Mouse (Mus musculus): ENCODE measurements around the gene Nbea. TPM values are rescaled to one million over a fixed set of nuclear protein-coding genes. Genes with fewer than 3 reads are reported as not detected.

The Nbea gene
- polyA plus RNA-seq, 1 experiment from 2014 or later: 55.4 TPM

DNA sequence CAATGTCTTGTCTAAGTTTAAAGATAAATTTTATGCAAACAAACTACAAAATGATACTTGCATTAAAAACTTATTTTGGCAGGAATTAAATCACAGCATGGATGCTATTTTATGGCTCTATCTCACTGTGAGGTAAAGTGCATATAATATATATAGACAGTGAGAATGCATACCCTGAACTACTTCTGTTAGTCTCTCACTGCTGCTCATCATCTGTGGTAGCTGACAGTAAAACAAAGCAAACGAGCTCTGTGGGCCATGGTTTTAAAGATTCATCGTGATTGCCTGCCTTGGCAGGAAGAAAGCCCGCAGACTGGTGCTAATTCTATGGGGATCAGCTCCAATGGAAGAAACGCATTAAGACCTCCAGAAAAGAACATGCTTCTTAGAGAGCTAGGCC, 294.3 kb downstream of the Nbea start:
- Histone ChIP-seq H3K27ac (replicated peaks) (no peak overlapping the region; the same call in 1 of the 2 replicates), H3K36me3 (no peaks in the 10 kb centered on the region), H3K4me1 (no peaks in the 10 kb centered on the region), H3K27me3 (replicated peaks) (no peaks in the 10 kb centered on the region), H3K4me3 (replicated peaks) (no peak overlapping the region), H3K4me2 (no peak overlapping the region), H3K9ac (replicated peaks) (no peak overlapping the region), H3K9me3 (replicated peaks) (no peaks in the 10 kb centered on the region)
- ATAC-seq (ENCODE audit: low FRiP score): no peak
- WGBS: 42% methylated on average over 4 of the region's 4 CpGs

DNA sequence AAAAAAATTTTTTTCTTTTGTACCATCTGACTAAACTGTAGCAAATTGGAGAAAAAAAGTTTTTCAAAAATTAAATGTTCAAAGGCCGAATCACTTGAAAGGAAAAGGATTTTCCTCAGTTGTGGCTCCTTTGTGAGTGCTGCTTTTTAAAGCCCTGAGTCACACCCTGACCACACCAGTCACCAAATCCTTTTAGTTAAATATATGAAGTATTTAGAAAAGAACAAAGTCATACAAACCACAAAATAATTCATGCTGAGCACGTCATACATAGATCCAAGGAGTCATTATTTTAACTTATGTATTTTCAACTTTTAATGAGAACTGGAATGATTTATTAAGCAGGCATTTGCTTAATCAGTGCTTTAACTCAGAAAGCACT, 295.7 kb downstream of the Nbea start:
- WGBS: 73% methylated on average over 2 of the region's 2 CpGs
- no peak for ATAC-seq (ENCODE audit: low FRiP score)
- Histone ChIP-seq H3K4me3 (replicated peaks) (no peak overlapping the region), H3K27ac (replicated peaks) (no peak overlapping the region), H3K4me2 (no peak overlapping the region), H3K9ac (replicated peaks) (no peak overlapping the region), H3K27me3 (replicated peaks) (no peaks in the 10 kb centered on the region), H3K9me3 (replicated peaks) (no peaks in the 10 kb centered on the region), H3K36me3 (no peaks in the 10 kb centered on the region), H3K4me1 (no peaks in the 10 kb centered on the region)

DNA sequence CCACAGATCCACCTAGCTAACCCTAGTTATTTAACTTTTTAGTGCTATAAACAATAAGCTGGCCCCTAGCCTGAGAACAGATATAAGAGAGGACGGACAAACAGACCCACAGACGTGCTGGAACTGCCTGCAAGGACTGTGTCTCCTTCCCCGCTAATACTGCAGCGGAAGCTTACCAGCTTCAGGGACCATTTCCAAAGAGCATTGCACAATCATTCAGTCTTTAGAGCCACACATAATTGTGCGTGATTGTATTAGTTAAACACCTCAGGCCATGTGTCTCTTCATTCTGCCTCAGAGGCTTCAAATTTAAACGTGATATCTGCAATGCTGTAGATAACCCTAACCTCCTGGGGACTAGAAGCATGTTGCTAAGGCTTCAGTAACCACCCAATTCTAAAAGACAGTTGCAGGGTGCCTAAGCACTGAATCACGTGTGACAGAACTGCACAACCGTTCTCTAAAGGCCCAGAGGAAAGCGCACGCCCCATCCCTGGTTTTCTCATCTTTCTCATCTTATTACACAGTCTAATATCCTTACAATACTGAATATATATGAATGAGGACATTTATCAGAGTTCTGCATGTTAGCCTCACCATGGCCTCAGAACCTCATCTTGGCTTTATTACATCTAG, 296.2 kb downstream of the Nbea start:
- Histone ChIP-seq H3K9ac (replicated peaks) (no peak overlapping the region), H3K27ac (replicated peaks) (no peak overlapping the region), H3K27me3 (replicated peaks) (no peaks in the 10 kb centered on the region), H3K36me3 (no peaks in the 10 kb centered on the region), H3K4me1 (no peaks in the 10 kb centered on the region), H3K4me2 (no peak overlapping the region), H3K9me3 (replicated peaks) (no peaks in the 10 kb centered on the region), H3K4me3 (replicated peaks) (no peak overlapping the region)
- ATAC-seq (ENCODE audit: low FRiP score): no peak
- WGBS: 63% methylated on average over 10 of the region's 10 CpGs

DNA sequence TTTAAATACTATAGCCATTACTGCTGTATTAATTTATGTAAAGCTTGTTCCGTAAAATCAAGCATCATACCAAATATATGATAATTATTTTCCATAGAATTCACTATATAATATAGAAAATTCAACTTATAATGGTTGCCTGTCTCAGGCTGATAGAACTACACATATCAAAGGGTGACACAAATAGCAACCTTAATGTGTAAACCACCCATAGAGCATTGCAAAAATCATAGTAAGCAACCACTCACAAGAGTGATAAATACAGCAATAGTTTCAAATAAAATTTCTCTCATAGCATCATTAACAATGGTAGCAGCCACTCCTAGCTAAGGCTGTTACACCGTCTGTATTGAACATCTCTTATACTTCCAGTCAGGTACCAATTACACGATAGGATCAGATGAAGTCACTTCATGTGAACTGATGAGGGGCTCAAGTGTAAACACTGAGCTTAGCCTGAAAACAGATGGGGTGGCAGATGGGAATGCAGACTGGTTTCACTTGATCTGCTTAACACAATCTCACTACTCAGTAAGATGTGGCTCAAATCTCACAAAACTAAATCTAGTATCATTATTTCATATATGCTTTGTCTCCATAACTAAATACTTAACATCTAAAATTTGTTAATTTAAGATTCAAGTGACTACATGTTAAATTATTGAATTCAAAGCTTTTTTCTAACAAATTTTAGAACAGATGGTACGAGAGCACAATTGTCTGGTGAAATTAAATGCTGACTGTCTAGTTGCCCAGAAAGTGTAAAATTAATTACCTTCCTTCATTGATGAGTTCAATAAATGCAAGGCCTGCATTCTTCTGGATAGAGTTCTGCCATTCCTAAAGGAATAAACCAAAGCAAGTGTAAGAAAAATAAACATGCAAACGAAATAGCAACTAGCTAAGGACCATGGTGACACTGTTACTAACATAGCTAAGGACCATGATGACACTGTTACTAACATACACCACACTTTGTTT, 310.3 kb downstream of the Nbea start:
- WGBS: 60% methylated on average over 5 of the region's 5 CpGs
- ATAC-seq (ENCODE audit: low FRiP score): no peak

DNA sequence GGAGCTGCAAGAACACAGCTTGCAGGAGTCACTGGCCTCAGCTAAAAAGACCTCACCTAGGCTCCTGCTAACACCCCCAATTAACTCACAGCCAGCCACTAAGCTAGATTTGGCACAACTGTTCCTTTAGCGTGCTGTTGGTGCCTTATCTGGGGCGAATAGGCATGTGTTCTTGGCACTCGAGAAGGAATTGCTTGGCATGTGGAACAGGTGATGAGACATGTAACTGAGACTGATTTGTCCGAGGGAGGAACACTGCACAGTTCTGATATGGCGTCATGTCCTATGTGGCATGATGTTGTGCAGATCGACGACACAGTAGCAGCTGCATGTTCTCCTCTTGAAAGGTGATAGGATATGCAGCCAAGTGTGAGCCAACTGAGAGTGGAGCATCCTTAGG, 331.0 kb downstream of the Nbea start:
- ATAC-seq (ENCODE audit: low FRiP score): no peak
- peaks cover 17% of the 10 kb centered on the region for H3K36me3 ChIP-seq
- no peaks in the 10 kb centered on the region for H3K9me3 ChIP-seq (replicated peaks)
- no peak overlapping the region for H3K27ac ChIP-seq (replicated peaks)
- 92% methylated on average over 7 of the region's 7 CpGs for WGBS
- no peak overlapping the region for H3K9ac ChIP-seq (replicated peaks)
- H3K27me3 ChIP-seq (replicated peaks): no peaks in the 10 kb centered on the region
- no peak overlapping the region for H3K4me3 ChIP-seq (replicated peaks)
- H3K4me1 ChIP-seq: no peaks in the 10 kb centered on the region
- H3K4me2 ChIP-seq: no peak overlapping the region

More for the DNA sequence above, 310.3 kb downstream of the Nbea start:
- H3K4me3 ChIP-seq (replicated peaks): no peak overlapping the region
- no peak overlapping the region for H3K4me2 ChIP-seq
- H3K4me1 ChIP-seq: no peaks in the 10 kb centered on the region
- H3K36me3 ChIP-seq: no peaks in the 10 kb centered on the region
- H3K27ac ChIP-seq (replicated peaks): no peak overlapping the region
- H3K9me3 ChIP-seq (replicated peaks): no peaks in the 10 kb centered on the region
- H3K27me3 ChIP-seq (replicated peaks): no peaks in the 10 kb centered on the region
- no peak overlapping the region for H3K9ac ChIP-seq (replicated peaks)

DNA sequence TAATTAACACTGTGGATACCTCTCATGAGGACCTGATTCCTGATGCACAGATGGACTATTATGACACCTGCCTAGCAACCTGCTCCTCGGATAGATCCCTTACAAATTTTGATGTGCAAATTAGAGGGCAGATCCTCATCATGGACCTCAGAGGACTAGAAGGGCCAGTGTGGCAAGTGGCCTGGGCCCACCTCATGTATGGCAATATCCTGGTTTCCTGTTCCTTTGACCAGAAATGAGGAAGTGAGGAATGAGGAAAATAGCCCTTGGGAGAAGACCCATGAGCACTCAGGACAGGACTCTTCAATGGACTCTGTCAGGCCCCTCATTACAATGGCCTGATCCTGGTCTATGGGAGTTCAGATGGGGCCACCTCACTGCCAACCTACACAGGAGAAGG, 336.4 kb downstream of the Nbea start:
- WGBS: 83% methylated on average over 1 of the region's 1 CpGs
- peaks cover 16% of the 10 kb centered on the region for H3K36me3 ChIP-seq
- no peaks in the 10 kb centered on the region for H3K4me1 ChIP-seq
- H3K27ac ChIP-seq (replicated peaks): no peak overlapping the region
- no peak for ATAC-seq (ENCODE audit: low FRiP score)
- no peak overlapping the region for H3K9ac ChIP-seq (replicated peaks)
- H3K9me3 ChIP-seq (replicated peaks): no peaks in the 10 kb centered on the region
- H3K27me3 ChIP-seq (replicated peaks): no peaks in the 10 kb centered on the region
- no peak overlapping the region for H3K4me3 ChIP-seq (replicated peaks)
- H3K4me2 ChIP-seq: no peak overlapping the region

DNA sequence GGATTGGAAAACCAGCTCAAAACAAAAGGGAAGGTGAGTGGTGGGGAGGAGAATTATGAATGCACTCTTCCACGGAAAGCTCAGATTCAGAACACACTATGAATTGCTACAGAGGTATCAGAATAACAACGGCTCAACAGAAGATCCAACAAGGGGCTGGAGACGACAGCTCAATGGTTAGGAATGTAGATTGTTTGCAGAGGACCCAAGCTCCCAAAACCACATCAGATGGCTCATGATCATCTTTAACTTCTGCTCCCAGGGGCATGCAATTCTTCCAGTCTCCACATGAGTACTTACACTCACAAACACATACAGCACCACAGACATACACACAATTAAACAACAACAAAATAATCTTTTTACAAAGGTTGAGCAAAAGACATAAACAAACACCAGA, 346.3 kb downstream of the Nbea start:
- Histone ChIP-seq H3K27ac (replicated peaks) (no peak overlapping the region), H3K9me3 (replicated peaks) (no peaks in the 10 kb centered on the region), H3K36me3 (no peaks in the 10 kb centered on the region), H3K4me3 (replicated peaks) (no peak overlapping the region), H3K9ac (replicated peaks) (no peak overlapping the region), H3K4me2 (no peak overlapping the region), H3K4me1 (no peaks in the 10 kb centered on the region), H3K27me3 (replicated peaks) (no peaks in the 10 kb centered on the region)
- ATAC-seq (ENCODE audit: low FRiP score): no peak
- 91% methylated on average over 3 of the region's 3 CpGs for WGBS

DNA sequence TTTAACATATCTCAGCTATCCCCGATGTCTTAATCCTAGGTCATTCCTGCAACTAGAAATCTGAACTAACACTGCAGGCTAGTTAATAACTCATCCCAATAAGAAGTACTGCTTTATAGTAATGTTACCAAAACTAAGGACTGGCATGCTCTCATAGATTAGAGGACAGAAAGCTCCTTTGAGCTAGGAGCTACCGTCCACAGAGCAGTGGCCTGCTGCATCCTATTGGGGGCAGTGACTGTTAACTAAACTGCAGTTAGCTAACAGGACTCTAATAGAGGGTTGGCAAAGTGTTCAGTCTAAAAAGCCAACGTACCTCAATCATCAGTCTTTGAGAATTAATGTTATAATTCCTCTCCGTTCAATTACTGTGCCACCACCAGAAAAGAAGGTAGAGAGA, 348.3 kb downstream of the Nbea start:
- Histone ChIP-seq H3K9me3 (replicated peaks) (no peaks in the 10 kb centered on the region), H3K36me3 (no peaks in the 10 kb centered on the region), H3K4me3 (replicated peaks) (no peak overlapping the region), H3K4me1 (peaks cover 2% of the 10 kb centered on the region), H3K9ac (replicated peaks) (no peak overlapping the region), H3K27me3 (replicated peaks) (no peaks in the 10 kb centered on the region), H3K4me2 (no peak overlapping the region), H3K27ac (replicated peaks) (no peak overlapping the region)
- 67% methylated on average over 4 of the region's 4 CpGs for whole genome bisulfite sequencing
- no peak for ATAC-seq (ENCODE audit: low FRiP score)

DNA sequence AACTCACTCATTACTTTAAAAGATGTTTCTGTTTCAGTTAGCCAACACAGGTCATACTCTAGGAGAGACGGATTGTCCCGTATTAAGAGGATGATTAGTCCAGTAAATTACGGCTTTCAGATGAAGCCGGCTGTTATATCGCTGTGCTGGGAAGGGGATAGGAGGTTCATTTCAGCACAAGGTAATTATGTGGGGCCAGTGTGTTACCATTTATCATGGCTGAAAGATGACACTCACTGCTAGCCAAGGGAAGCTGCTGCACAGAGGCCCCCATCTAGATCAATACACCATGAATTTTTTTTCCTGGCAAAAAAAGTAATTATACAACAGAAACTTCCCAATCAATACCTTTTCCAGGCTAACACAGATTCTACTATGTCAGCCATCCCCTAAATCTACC, 353.3 kb downstream of the Nbea start:
- peak; percentile 49 for ATAC-seq (ENCODE audit: low FRiP score)
- Histone ChIP-seq H3K9me3 (replicated peaks) (no peaks in the 10 kb centered on the region), H3K27ac (replicated peaks) (0 out of 2 replicates have a peak overlapping the region, but pooled peaks have one; percentile 28), H3K9ac (replicated peaks) (no peak overlapping the region), H3K36me3 (no peaks in the 10 kb centered on the region), H3K4me1 (peaks cover 13% of the 10 kb centered on the region), H3K27me3 (replicated peaks) (no peaks in the 10 kb centered on the region), H3K4me2 (no peak overlapping the region), H3K4me3 (replicated peaks) (no peak overlapping the region)
- WGBS: 23% methylated on average over 5 of the region's 5 CpGs

DNA sequence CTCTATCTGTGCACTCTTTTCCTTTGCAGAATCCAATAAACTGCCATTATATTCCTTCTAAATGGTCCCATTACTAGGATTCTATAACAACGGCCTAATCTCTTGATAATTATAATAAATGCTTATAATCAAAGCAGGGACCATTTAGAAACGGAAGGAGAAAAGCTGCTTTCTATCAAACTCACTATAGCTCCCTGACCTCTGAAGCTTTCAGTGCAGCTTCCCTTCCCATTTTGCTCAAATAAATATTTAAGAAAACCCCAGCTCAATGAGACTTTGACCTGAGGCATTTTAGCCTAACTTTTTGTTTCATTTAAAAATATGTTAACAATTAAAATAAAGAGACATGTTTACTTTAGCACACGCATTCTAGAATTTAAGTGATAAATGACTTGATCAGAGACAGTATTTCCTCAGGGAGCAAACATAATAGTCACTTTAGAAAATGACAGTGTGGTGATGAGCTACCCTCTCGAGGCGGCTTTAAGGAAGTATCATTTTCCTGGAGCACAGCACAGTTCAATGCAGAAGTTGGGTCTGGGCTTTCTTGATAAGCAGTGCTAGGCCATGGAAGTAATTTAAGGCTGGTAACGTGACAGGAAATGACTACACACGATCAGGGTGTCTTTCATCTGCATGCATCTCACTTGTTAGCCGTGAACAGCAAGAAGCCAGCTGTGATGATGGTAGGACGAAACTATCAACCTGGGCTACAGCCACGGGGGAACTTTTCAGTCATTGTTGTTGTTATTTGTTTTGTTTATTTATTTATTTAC, 354.8 kb downstream of the Nbea start:
- 33% methylated on average over 10 of the region's 10 CpGs for WGBS
- H3K4me2 ChIP-seq: no peak overlapping the region
- ATAC-seq (ENCODE audit: low FRiP score): peak; percentile 20; the same call in 1 of the 2 replicates
- no peaks in the 10 kb centered on the region for H3K36me3 ChIP-seq
- no peaks in the 10 kb centered on the region for H3K9me3 ChIP-seq (replicated peaks)
- H3K27ac ChIP-seq (replicated peaks): peak overlapping the region; percentile 45; the same call in 1 of the 2 replicates
- no peaks in the 10 kb centered on the region for H3K27me3 ChIP-seq (replicated peaks)
- peaks cover 13% of the 10 kb centered on the region for H3K4me1 ChIP-seq
- no peak overlapping the region for H3K4me3 ChIP-seq (replicated peaks)
- no peak overlapping the region for H3K9ac ChIP-seq (replicated peaks)

DNA sequence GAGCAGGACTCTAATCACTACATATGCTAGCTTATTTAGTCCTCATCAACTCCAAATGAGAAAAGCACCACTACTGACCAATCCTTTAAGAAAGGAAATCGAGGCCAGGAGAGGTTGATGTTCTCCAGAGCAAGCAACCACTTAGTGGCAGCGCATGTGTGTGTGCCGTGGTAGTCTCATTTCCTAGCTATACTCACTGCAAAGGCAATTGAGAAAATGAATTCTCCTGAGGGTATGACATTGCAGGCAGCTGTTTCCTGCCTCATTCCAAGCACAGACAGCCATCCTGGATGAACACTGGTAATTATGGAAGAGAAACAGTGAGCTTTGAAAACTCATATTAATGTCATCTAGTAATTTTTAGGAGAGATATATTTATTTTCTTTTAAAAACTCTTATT, 358.6 kb downstream of the Nbea start:
- Histone ChIP-seq H3K4me2 (no peak overlapping the region), H3K9me3 (replicated peaks) (no peaks in the 10 kb centered on the region), H3K36me3 (no peaks in the 10 kb centered on the region), H3K9ac (replicated peaks) (no peak overlapping the region), H3K4me3 (replicated peaks) (no peak overlapping the region), H3K4me1 (peaks cover 11% of the 10 kb centered on the region), H3K27ac (replicated peaks) (no peak overlapping the region), H3K27me3 (replicated peaks) (no peaks in the 10 kb centered on the region)
- no peak for ATAC-seq (ENCODE audit: low FRiP score)
- 37% methylated on average over 3 of the region's 3 CpGs for WGBS

Data from neural tube, embryonic 15.5 days (tissue).